Mouse (Mus musculus): ENCODE measurements around the gene Gm17660.

GRCm38 (mm10) chr5:104126561-104127320 is 49.3 kb upstream of the Gm17660 start:
- TF ChIP-seq CTCF (IDR thresholded peaks at IDR 0.05): no peak
- no peak for TF ChIP-seq POLR2A (IDR thresholded peaks at IDR 0.05; ENCODE audit: insufficient read depth, low read depth, low read length)
- TF ChIP-seq EP300 (IDR thresholded peaks at IDR 0.05; ENCODE audit: insufficient read depth, low read depth, low read length): no peak
